Mouse (Mus musculus) E14TG2a.4 (cell line): ENCODE measurements around the gene Rbfox1.

Experiments used
- CTCF ChIP-seq: conservative IDR thresholded peaks from 2 replicates; pipeline ENCODE4 v1.5.1; 2014; ENCODE audit warnings: low read length
- NANOG ChIP-seq: IDR thresholded peaks from 2 replicates; pipeline ENCODE4 v1.6.1; 2014; ENCODE audit warnings: borderline replicate concordance, low read length, mixed read lengths
- POU5F1 ChIP-seq: IDR thresholded peaks from 2 replicates; pipeline ENCODE4 v1.6.1; 2014; ENCODE audit warnings: low read length, borderline replicate concordance

DNA sequence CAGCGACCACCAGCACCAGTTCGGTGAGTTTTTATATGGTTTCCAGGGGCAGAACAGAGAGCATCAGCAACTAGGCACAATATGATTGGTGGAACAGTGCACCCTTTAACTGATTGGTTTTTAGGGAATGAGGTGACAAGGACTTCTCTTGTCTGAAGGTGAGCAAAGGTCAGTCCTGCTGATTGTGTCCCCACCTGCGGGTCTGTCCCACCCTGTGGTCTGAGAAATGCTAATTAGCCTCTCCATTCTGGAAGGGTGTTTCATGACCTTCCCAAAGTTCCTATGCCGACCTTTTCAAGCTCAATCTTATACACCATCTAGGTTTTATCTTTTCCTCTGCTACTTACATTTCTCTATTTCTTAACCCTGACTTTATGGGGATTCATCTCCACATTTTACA is 399.2 kb downstream of the Rbfox1 start:
- TF ChIP-seq CTCF (no peak), NANOG (no peak), POU5F1 (no peak)
